Mouse (Mus musculus): ENCODE measurements around the gene Agap3. TPM values are rescaled to one million over a fixed set of nuclear protein-coding genes. Genes with fewer than 3 reads are reported as not detected.

Agap3 gene
- polyA plus RNA-seq, 1 experiment, result 390 TPM

DNA sequence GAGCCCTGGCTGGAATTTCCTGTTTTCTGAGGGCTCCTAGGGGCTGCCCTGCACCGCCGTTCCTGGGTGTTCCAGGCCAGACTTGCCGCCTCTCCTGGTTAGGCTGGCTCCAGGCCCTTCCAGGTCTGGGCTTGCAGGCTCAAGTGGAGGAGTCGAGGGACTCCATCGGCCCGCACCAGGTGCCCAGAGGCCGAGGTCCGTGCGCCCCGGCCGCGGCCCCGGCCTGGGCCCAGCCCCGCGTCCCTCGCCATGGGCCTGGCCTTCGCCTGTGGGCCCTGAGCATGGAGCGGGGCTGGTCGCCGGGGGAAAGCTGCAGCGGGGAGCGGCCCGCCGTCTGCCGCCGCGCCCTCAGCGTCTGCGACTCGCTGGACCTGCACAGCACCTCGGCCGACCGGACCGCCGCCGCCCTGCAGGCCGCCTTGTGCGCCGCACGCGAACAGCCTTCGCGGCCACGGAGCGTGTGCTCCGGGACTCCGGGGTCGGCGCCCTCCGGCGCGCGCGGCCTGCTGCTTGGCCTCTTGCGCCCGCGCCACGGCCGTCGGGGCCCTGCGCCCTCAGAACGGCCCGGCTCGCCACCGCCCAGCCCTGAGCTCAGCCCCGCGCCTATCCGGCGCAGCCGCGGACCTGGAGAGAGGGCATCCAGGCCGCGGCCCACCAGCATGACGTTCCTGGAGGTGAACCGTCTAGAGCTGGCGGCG, 22.2 kb downstream of the Agap3 start:
- DNase-seq (ENCODE audit: extremely low spot score in 1 of 2, low spot score in 1 of 2), result no peak

DNA sequence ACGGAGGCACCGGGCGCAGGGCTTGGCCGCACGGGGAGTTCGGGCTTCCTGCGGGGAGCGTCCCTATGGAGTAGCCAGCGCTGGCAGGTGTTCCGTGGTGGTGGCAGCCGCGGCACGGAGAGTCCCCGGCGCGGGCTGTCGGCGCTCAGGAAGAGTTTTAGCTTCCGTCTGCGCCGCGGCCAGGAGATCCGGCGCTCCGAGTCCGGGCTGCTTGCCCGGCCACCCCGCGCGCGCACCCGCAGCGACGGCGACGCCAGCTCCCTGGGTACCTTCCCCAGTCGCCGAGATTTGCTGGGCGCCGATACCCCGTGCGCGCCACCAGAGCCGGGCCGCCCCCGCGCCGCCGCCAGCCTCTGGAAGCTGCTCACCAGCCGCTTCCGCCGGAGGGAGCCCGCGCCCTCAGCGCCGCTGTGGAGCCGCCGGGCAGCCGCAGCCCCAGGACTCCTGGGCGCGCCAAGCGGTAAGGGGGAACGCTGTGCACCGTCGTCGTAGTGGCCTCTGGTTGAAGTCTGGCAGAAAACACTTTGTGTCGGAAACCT, 22.8 kb downstream of the Agap3 start:
- peak in 1 of 2 experiments; percentile 80 for DNase-seq (ENCODE audit: extremely low spot score in 1 of 2, low spot score in 1 of 2)

DNA sequence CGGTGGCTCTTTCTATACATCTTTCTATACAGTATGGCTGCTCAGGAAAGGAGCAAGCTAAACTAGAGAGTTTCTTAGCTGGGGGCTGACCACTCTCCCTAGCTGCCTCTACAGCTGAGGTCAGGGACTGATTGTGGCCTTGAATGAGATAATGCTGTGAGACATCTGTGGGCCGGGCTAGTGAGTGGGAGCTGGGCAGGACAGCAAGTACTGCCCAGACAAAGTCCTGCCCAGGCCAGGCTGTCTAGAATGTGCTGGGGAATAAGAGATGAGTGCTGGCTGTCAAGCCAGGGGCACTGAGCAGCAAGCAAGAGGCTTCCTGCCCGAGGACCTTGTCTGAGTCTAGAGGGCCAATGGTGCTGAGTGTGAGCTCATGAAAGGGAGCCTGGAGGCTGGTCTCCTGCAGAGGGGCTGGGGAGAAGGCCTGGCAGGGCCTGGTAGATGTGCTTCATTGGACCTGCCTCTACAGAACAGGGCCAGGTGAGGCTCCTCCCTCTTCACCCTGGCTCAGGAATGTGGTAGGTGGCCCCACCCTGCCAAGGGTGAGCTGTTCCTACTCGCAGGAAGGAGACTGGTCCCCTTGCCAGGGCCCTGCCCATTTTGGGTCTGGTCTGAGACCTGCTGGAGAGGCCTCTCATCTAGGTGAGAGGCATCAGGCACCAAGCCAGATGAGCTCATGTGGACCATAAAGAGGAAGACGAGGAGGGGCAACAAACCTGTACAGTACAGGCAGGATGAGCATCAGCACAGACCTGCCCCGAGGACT, 23.7 kb downstream of the Agap3 start:
- no peak for DNase-seq (ENCODE audit: extremely low spot score in 1 of 2, low spot score in 1 of 2)

DNA sequence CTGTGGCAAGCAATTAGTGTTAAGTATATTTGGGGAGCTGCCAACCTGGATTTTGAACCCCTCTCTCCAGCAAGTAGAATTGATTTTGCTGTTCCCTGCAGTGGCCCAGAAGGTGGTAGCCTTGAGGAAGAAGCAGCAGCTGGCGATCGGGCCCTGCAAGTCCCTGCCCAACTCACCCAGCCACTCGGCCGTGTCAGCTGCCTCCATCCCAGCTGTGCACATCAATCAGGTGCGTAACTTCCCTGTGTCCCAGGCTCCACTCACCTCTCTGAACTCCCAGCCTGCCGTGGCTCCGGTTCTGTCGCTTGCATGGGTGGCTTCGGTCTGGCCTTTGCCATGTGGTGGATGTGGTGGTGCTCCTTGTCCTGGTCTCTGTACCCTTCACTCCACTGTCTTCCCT, 25.9 kb downstream of the Agap3 start:
- no peak for DNase-seq (ENCODE audit: extremely low spot score in 1 of 2, low spot score in 1 of 2)

DNA sequence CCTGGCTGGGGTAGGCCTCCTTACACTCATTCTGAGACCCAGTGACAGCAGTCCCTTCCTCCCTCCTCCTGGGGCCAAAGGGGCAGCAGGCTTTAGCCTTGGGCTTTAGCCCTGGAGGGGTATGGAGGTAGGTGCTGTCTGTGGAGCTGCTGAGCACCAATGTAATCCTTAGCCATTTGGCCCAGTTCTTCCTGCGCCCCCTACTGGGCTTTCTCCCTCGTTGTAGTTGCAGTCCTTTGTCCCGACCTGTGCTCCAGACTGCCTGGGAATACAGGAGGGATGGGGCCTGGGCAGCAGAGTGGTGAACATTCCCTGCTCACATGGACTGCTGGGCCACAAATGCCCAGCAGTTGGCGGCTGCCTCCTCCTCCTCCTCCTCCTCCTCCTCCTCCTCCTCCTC, 29.7 kb downstream of the Agap3 start:
- DNase-seq (ENCODE audit: extremely low spot score in 1 of 2, low spot score in 1 of 2), result peak in 1 of 2 experiments; percentile 78

DNA sequence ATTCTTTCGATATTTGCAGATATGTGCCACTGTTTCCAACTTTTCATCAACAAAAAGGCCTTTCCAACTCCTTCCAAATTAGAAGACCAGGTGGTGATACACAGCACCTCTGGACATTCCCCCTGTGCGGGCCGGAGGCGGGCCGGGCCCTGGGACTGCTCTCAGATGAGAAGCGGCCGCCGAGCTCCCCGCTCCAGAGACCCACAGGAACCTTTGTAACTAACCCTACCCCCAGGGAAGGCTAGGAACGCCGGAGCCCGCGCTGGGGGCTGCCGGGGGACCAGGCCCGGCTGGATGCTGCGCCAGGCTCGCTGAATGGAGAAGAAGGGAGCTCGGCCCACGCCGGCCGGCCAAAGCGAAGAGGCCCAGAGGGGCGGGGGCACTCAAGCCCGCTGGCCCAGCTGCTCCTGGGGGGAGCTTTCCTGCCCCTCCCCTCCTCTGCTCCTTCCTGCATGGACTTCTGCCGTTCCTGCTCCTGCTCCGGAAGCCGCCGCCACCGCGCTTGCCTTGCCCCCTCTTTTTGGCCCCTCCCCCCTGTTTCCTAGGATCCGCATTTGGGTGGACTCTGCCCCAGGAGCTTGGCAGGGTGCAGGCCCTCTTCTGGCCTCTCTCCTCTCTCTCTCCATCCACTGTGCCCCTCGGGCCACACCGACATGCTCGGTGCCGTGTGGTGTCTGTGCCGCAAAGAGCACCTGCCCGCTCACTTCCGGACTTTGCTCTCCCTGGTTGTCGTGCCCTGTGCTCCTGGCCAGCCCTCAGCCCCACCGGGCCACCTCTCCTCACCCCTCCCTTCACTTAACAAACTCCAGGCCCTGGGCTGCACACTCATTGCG, 30.5 kb downstream of the Agap3 start:
- no peak for DNase-seq (ENCODE audit: extremely low spot score in 1 of 2, low spot score in 1 of 2)

DNA sequence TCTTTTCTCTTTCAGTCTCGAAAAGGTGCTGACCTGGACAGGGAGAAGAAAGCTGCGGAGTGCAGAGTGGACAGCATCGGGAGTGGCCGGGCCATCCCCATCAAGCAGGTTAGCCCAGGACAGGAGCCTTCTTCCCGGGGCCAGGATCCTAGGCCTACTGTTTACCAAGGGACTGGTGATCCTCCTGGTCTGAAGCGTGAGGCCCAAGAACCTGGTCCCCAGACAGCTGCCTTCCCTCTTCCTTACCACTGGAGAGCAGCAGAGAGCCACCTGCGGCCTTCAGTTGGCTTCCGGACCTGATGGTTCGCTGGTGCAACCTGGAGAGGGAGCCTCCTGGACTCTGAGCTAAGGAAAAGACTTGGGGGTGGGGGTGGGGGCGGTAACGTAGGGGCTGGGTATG, 31.3 kb downstream of the Agap3 start:
- peak in 1 of 2 experiments; percentile 85 for DNase-seq (ENCODE audit: extremely low spot score in 1 of 2, low spot score in 1 of 2)

DNA sequence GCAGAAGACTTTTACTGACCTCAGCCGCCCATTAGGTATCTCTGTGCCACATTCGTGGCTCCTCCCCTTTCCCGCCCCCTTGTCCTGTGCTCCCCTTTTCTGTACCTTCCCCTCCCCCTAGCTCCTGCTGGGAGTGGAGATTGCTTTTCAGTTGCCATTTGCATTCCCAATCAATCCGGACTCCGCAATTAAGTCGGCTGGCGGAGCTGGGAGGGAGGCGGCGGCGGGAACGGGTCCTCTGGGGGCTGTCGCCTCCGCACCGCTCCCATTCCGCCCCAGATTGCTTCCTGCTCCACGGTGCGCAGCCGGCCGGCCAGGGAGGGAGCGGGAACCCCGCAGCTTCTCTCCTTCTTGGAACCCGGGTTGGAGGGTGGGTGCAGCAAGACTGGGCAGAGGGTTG, 33.0 kb downstream of the Agap3 start:
- DNase-seq (ENCODE audit: extremely low spot score in 1 of 2, low spot score in 1 of 2), result no peak

DNA sequence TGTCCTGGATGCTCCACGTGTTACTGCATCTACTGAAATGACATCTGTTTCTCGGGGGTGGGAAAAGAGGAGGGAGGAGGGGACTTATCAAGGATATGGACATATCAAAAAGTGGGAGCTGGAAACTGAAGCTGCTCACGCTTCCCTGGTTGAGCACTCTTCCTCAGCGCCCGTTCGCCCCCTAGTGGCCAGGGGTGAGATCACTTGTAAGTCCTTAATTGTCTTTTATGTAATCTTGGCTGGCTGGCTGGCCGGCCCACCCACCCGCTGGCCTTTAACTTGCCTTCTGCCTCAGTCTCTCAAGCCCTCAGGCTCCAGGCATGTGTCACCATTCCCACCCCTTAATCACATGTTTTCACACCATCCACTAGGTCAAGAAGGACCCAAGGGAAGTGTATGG, 34.1 kb downstream of the Agap3 start:
- peak; percentile 69 to 96 for DNase-seq (ENCODE audit: extremely low spot score in 1 of 2, low spot score in 1 of 2)

DNA sequence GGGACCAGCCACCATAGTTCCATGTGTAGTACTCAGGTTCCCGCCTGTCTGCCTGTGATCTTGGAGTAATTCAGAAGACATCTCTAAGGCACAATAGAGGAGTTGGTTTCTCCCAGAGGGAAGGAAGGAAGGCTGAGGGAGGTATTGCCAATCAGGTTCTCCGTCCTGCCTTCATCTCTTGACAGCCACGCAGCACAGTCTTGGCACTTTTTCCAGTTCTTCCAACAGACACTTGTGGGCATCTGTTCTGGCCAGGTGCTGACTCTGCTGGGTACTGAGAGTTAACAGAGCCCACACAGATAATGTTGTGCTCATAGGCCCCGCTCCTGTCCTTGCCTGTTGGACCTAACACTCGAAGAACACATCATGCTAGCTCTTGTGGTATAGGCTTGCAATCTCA, 34.8 kb downstream of the Agap3 start:
- no peak for DNase-seq (ENCODE audit: extremely low spot score in 1 of 2, low spot score in 1 of 2)

DNA sequence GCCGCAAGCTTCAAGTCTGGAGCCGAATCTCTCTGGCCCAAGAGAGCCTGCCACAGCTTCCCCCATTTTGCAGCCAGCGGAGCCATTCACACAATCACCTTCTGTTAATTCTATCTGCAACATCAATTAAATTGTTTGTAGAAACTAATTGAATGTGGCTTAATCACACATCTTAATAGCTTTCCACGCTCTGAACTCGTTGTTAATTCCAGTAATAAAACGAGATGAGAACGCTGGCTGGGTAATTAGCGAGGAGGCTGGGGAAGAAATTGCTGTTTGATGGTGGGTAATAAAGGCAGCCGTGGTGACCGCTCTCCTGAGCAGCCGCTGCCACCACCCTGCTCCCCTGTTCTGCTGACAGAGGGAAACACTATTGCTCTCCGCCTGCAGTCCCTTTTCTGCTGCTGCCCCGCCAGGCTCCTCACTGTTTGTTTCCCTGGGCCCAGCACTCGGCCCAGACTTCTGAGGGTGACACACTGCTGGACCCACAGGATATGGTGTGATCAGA, 38.5 kb downstream of the Agap3 start:
- DNase-seq (ENCODE audit: extremely low spot score in 1 of 2, low spot score in 1 of 2), result no peak

DNA sequence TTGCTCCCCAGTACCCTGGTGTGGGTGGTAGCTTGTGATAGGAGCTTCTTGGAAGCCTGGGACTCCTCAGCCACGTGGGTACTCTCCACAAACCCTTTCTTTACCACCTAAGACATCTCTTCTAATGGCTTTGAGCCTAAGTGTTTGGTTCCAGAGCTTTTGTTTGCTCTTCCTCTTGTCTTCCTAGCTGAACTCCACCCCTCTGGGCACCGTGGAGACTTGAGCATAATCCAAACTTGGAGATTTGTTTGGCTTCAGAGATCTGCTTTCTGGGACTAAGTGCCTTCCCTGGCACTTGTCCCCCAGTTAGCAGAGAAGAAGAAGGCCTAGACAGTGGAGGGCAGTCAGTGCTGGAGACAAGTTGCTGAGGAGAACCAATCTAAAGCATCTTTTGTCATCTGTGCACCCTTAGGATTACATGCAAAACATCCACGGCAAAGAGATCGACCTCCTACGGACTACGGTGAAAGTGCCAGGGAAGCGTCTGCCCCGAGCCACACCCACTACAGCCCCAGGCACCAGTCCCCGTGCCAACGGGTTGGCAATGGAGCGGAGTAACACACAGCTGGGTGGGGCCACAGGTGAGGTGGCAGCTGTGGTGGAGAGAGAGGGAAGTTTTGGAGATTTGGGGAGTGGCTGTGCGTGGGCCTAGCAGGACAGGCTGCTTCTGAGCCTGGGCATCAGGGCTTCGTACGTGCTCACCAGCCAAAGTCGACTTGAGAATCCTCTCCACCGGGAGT, 40.7 kb downstream of the Agap3 start:
- no peak for DNase-seq (ENCODE audit: extremely low spot score in 1 of 2, low spot score in 1 of 2)

DNA sequence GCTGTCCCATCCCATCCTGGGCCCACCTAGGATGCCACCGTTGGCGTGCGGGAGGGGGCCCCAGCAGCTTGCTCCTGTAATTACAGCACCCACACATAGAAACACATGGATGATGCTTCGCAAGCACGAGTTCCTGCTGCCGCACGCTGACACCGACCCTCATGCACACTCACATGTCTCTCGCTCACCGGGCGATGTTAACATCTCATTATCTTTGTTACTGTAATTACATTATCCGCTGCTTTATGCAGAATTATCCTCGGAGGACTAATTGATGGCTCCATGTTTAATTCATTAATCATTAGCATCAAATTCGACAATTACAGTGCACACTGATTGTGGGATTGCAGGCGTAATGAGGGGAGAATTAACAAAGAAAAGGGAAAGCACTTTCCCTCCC, 43.0 kb downstream of the Agap3 start:
- DNase-seq (ENCODE audit: extremely low spot score in 1 of 2, low spot score in 1 of 2), result no peak

DNA sequence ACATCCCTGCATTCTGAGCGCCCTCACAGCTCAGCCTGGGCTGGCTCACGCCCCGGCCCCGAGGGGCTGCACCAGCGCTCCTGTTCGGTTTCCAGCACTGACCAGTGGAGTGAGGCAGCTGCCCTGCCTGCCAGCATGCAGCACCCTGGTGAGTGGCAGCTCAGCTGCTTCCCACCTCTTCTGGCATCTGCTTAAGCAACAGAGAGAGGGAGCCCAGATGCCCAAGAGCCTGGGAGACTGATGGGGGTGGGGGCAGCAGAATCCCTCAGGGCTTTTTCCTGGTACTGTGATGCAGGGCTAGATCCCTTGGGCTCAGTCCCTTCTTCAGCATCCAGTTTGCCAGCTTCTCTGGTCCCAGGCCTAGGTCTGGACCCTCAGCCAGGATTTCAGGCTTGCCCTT, 44.8 kb downstream of the Agap3 start:
- DNase-seq (ENCODE audit: extremely low spot score in 1 of 2, low spot score in 1 of 2), result no peak

DNA sequence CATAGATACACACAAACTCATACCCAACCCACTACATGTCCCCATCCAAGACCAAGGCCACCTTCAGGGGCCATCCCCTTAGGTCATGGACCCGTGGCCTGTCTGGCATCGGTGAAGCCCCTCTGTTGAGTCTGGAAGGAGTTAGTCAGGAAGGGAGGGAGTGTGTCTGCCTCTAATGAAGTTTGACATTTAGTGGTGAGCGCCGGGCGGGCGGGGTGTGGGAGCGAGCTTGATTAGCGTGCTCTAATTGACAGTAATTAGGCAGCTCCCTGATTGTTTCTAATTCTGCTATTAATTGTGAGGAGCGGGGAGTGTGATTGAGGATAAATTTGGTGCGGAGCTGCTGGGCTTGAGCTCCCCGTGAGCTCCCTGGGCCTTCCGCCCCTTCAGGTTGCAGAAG, 45.5 kb downstream of the Agap3 start:
- DNase-seq (ENCODE audit: extremely low spot score in 1 of 2, low spot score in 1 of 2), result no peak

DNA sequence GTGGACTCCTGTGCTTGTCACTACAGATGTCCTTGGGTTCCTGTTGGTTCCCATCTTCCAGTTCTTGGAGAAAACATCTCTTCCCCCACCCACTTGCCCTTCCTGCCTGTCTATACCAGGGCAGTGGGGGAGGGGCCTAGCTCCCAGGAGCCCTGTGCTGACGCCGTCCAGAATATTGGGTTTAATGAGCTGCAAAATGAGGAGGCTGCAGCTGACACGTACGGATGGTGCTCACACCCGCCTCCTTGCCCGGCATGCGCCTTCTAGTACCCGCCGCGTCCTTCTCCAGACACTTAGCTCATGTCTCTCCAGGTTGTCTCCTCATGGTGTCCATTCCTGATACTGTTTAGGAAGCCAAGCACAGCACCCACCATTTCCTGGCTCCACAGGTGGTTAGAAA, 47.1 kb downstream of the Agap3 start:
- DNase-seq (ENCODE audit: extremely low spot score in 1 of 2, low spot score in 1 of 2), result peak in 1 of 2 experiments; percentile 59

DNA sequence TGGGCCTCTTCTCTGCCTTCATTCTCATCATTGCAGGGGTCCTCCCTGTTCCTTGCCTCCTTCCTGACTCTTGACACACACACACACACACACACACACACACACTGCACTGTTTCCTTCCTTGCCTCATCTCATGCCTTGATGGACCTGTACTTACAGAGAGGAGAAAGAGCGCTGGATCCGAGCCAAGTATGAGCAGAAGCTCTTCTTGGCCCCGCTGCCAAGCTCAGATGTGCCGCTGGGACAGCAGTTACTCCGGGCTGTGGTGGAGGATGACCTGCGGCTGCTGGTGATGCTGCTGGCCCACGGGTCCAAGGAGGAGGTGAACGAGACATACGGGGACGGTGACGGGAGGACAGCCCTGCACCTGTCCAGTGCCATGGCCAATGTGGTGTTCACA, 48.9 kb downstream of the Agap3 start:
- DNase-seq (ENCODE audit: extremely low spot score in 1 of 2, low spot score in 1 of 2), result no peak

DNA sequence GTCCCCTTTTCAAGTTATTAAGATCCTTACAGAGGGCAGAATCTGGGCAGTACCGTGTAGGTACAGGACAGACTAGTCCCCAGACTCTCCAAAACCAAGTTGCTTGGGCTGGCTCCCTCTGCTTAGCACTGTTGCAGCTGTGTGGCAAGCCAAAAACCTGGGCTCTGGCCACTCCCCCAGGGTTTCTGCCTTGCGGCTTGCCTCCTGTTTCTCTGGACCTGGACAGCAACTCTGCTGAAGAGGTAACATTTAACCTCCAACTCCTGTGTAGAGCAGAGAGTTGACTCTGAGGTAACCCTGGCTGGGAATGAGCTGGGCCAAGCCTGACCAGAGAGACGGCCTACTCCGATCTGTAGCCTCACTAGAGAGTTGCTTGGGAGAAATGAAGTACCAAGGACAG, 50.8 kb downstream of the Agap3 start:
- DNase-seq (ENCODE audit: extremely low spot score in 1 of 2, low spot score in 1 of 2), result no peak

DNA sequence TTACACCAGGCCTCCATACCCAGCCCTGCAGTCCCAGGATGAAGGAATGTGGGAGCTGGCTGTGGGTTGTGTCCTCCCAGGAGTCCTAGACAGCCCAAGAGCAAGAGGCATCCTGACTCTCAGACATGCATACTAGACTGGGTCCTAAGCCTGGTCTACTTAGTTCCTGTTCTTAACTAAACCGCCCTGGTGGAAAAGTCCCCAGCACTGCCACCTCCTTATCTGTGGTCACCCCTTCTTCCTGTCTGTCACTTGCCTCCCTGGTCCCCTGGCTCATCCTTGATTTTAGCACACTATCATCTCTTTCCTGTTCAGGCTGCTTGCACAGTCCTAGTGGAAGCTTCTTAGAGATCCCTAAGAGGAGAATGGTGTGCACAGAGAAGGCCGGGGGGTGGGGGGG, 53.5 kb downstream of the Agap3 start:
- no peak for DNase-seq (ENCODE audit: extremely low spot score in 1 of 2, low spot score in 1 of 2)

DNA sequence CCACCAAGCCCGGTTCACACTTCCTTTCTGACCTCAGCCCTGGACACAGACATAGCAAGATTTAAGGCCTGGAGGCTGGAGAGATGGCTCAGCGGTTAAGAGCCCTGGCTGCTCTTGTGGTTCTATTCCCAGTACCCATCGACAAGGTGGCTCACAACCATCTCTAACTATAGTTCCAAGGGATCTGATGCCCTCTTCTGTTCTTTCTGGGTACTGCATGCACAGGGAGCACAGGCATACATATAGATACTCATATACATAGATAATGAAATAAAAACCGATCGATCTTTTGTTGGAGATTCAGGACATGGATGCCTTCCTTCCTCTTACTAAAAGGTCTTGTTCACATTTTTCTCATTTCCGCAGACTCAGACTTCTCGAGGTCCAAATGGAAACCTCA, 56.4 kb downstream of the Agap3 start:
- no peak for DNase-seq (ENCODE audit: extremely low spot score in 1 of 2, low spot score in 1 of 2)
